Mouse (Mus musculus) bone marrow macrophage, adult 2 months (primary cell): ENCODE measurements around the gene Dhh.
"Not testable (repeated sequence)": the region's sequence is repeated elsewhere in the genome, so short reads cannot be mapped to it uniquely, and the experiment has no call there.

Experiments
- CTCF ChIP-seq: IDR thresholded peaks from 2 replicates; pipeline ENCODE4 v1.5.1; 2012; ENCODE audit warnings: low read depth, mild to moderate bottlenecking, low read length, moderate library complexity
- POLR2A ChIP-seq: IDR thresholded peaks from 2 replicates; pipeline ENCODE4 v1.6.1; 2012; ENCODE audit warnings: mild to moderate bottlenecking, low read depth, low read length, borderline replicate concordance

GRCm38 (mm10) chr15:98918499-98918895 is 20.2 kb upstream of the Dhh start:
- TF ChIP-seq CTCF, POLR2A: not testable (repeated sequence)
